Mouse (Mus musculus) cortical plate, adult 2 months (tissue): ENCODE data around the gene Tcf7l2.

ENCODE experiments used
- CTCF ChIP-seq: fragments of 200-500 bp; IDR thresholded peaks from 2 replicates; pipeline ENCODE4 v1.5.1; 2011; ENCODE audit warnings: mild to moderate bottlenecking, control low read depth, low read length; ENCODE audit not compliant: insufficient read depth; ENCODE audit errors: extremely low read depth
- POLR2A ChIP-seq: fragments of 200-500 bp; IDR thresholded peaks from 2 replicates; pipeline ENCODE4 v1.6.1; 2011; ENCODE audit warnings: mild to moderate bottlenecking, low read length, control low read depth; ENCODE audit not compliant: insufficient read depth; ENCODE audit errors: extremely low read depth

GRCm38 (mm10) chr19:55765814-55766213 lies 24.2 kb downstream of the Tcf7l2 start:
- TF ChIP-seq CTCF: no peak
- no peak for TF ChIP-seq POLR2A
